Comparison of ENCODE assay signal across 9 mouse cellular contexts in genomic region chr1:120340419-120341171, GRCm38 (mm10). TPM values are rescaled to one million over a fixed set of nuclear protein-coding genes. Genes with fewer than 3 reads are reported as not detected.
DNase-seq lines count a peak whose midpoint lies in the region; ATAC-seq and TF ChIP-seq lines count a peak whose summit lies in the region.
"Had no signal": no experiment of that assay in that cellular context is flagged by ENCODE, and none has a peak within 500 bp of the region (broad histone marks: within the 10 kb centered on the region; RNA-seq: fewer than 3 reads in every experiment).

Gene C1ql2, plus strand, starts transcription at chr1:120340582.

- H3K27me3 ChIP-seq in heart, embryonic 10.5 days (ENCODE audit: insufficient read depth, poor library complexity, severe bottlenecking): peaks cover 100% of the 10 kb centered on the region
- peaks cover 90% of the 10 kb centered on the region for H3K27me3 ChIP-seq in forebrain, embryonic 13.5 days
- H3K27me3 ChIP-seq in neural tube, embryonic 11.5 days (ENCODE audit: control insufficient read depth, insufficient read depth, low read length): peaks cover 63% of the 10 kb centered on the region

- WGBS in heart, embryonic 10.5 days: 1% methylated on average over 73 of the region's 73 CpGs
- under 1% methylated on average over 71 of the region's 73 CpGs for WGBS in forebrain, embryonic 13.5 days
- under 1% methylated on average over 72 of the region's 73 CpGs for WGBS in neural tube, embryonic 11.5 days

- H3K27ac ChIP-seq in heart, embryonic 10.5 days: no peak within 1 kb of the TSS
- no peak within 1 kb of the TSS for H3K27ac ChIP-seq in ES-E14 (ENCODE audit: insufficient read depth, low read depth, low read length, poor library complexity, severe bottlenecking)
- no peak within 1 kb of the TSS for H3K27ac ChIP-seq in forebrain, embryonic 13.5 days
- no peak within 1 kb of the TSS for H3K27ac ChIP-seq in neural tube, embryonic 11.5 days (ENCODE audit: low read depth, low read length)

- DNase-seq in heart, embryonic 10.5 days (ENCODE audit: low spot score): no peak
- DNase-seq in heart, adult 9 months (ENCODE audit: low spot score in 2 of 2): no peak
- DNase-seq in ES-E14 (ENCODE audit: low read depth, low spot score): no peak
- DNase-seq in layer of hippocampus, postnatal 14 days (ENCODE audit: low spot score in 2 of 2): peak; percentile 69 to 81
- peak; percentile 47 for DNase-seq in neural tube, embryonic 11.5 days (ENCODE audit: low spot score)
- no peak for DNase-seq in yolk sac, embryonic 10.5 days (ENCODE audit: low spot score)

- peak; percentile 86 for ATAC-seq in forebrain, embryonic 13.5 days
- peak; percentile 32; the same call in 1 of the 2 replicates for ATAC-seq in neural tube, embryonic 11.5 days (ENCODE audit: insufficient read depth, low FRiP score, low TSS enrichment)
- no peak for ATAC-seq in megakaryocyte-erythroid progenitor cell, adult 5-6 weeks (replicated peaks; ENCODE audit: low FRiP score, low TSS enrichment, poor library complexity, severe bottlenecking)

- peaks cover 28% of the 10 kb centered on the region for H3K4me1 ChIP-seq in heart, embryonic 10.5 days
- H3K4me1 ChIP-seq in ES-E14 (ENCODE audit: control insufficient read depth in 2 of 2, insufficient read depth in 2 of 2, low read length in 2 of 2, poor library complexity in 1 of 2): no peaks in the 10 kb centered on the region
- peaks cover 33% of the 10 kb centered on the region for H3K4me1 ChIP-seq in forebrain, embryonic 13.5 days
- H3K4me1 ChIP-seq in neural tube, embryonic 11.5 days (ENCODE audit: control insufficient read depth, insufficient read depth, low read length): peaks cover 8% of the 10 kb centered on the region; the same call in 1 of the 2 replicates

- in situ Hi-C loops in ES-E14 (cut with MboI; ENCODE audit: low sequenced_read_pairs in 2 of 2, unreplicated experiment in 2 of 2): loop anchor here in 1 of 2 experiments (5.0 kb wide), 1 partner anchor 257 kb away; no protein-coding TSS in a partner anchor

- peak within 1 kb of the TSS; percentile 72 for H3K4me2 ChIP-seq in forebrain, embryonic 13.5 days
- peak within 1 kb of the TSS; percentile 49 for H3K4me2 ChIP-seq in neural tube, embryonic 11.5 days (ENCODE audit: low read depth)

- peak within 1 kb of the TSS; percentile 53 for H3K4me3 ChIP-seq in heart, embryonic 10.5 days
- H3K4me3 ChIP-seq in ES-E14 (ENCODE audit: insufficient read depth in 1 of 2, low read depth in 1 of 2, low read length in 2 of 2, poor library complexity in 1 of 2, severe bottlenecking in 1 of 2): peak within 1 kb of the TSS; percentile 63 to 67
- peak within 1 kb of the TSS; percentile 42 for H3K4me3 ChIP-seq in forebrain, embryonic 13.5 days
- peak within 1 kb of the TSS; percentile 29 for H3K4me3 ChIP-seq in neural tube, embryonic 11.5 days (ENCODE audit: low read depth, low read length)
- H3K4me3 ChIP-seq: erythroblast, embryonic 14.5 days had no signal

- no peaks in the 10 kb centered on the region for H3K36me3 ChIP-seq in heart, embryonic 10.5 days
- H3K36me3 ChIP-seq in ES-E14 (ENCODE audit: control insufficient read depth, insufficient read depth, low read length, poor library complexity, severe bottlenecking): no peaks in the 10 kb centered on the region
- H3K36me3 ChIP-seq in forebrain, embryonic 13.5 days (ENCODE audit: poor library complexity, severe bottlenecking): no peaks in the 10 kb centered on the region
- no peaks in the 10 kb centered on the region for H3K36me3 ChIP-seq in neural tube, embryonic 11.5 days (ENCODE audit: control insufficient read depth, insufficient read depth, low read length)

- peak within 1 kb of the TSS; percentile 29; the same call in 1 of the 2 replicates for H3K9ac ChIP-seq in ES-E14 (ENCODE audit: insufficient read depth, low read depth, low read length, poor library complexity, severe bottlenecking)
- H3K9ac ChIP-seq in forebrain, embryonic 13.5 days: peak within 1 kb of the TSS; percentile 43
- H3K9ac ChIP-seq in neural tube, embryonic 11.5 days (ENCODE audit: low read length): no peak within 1 kb of the TSS

- no peaks in the 10 kb centered on the region for H3K9me3 ChIP-seq in heart, embryonic 10.5 days
- no peaks in the 10 kb centered on the region for H3K9me3 ChIP-seq in ES-E14 (ENCODE audit: control insufficient read depth, insufficient read depth, low read depth, low read length)
- no peaks in the 10 kb centered on the region for H3K9me3 ChIP-seq in forebrain, embryonic 13.5 days (replicated peaks)
- no peaks in the 10 kb centered on the region for H3K9me3 ChIP-seq in neural tube, embryonic 11.5 days (ENCODE audit: control insufficient read depth, low read length)

TF ChIP-seq in ES-E14, 5 proteins besides CTCF, POLR2A, EP300 and RAD21:
- no peak for TF ChIP-seq MAFK (IDR thresholded peaks at IDR 0.05; ENCODE audit: insufficient read depth, low read depth, low read length)
- TF ChIP-seq ZNF384 (IDR thresholded peaks at IDR 0.05; ENCODE audit: low read depth, low read length): no peak
- TF ChIP-seq ZC3H11A (IDR thresholded peaks at IDR 0.05; ENCODE audit: borderline replicate concordance, low read depth, low read length): no peak
- TF ChIP-seq HCFC1 (IDR thresholded peaks at IDR 0.05; ENCODE audit: borderline replicate concordance, insufficient read depth, low read length): no peak
- TF ChIP-seq CHD2 (IDR thresholded peaks at IDR 0.05; ENCODE audit: low read depth, low read length): no peak

RNA-seq across cellular contexts. Expression of gene C1ql2, which starts in this region (rescaled TPM):
- polyA plus RNA-seq in heart, embryonic 10.5 days (2016; fragmentation: Nextera tagmentation; extraction: Ambion mirVana): not detected in 2 replicates
- 0.49 TPM in 1 of 2 replicates, not detected in the other for total RNA-seq in ES-E14 (2012; rRNA removed)
- 0.18 and 0.25 TPM in 2 replicates for polyA plus RNA-seq in forebrain, embryonic 13.5 days (2015; fragmentation: Nextera tagmentation; extraction: Ambion mirVana)
- 10 to 100 TPM; 40.5 to 41.8 TPM for total RNA-seq in layer of hippocampus, postnatal 14 days (2021)
- 0.15 TPM in 1 of 2 replicates, not detected in the other for polyA plus RNA-seq in neural tube, embryonic 11.5 days (2014; fragmentation: Nextera tagmentation; extraction: Ambion mirVana)
- not detected in 2 replicates for total RNA-seq in megakaryocyte-erythroid progenitor cell, adult 5-6 weeks (2014; fragmentation: Nextera tagmentation)
- not detected in 2 replicates for total RNA-seq in megakaryocyte-erythroid progenitor cell, adult 5-6 weeks (2017)
- polyA plus RNA-seq: erythroblast, embryonic 14.5 days had no signal

Comparison
In these comparisons a context has a peak if more than half of its experiments do, and no peak if none do; other contexts are left out.
1. RNA of gene C1ql2 (total RNA-seq): 40.5 to 41.8 TPM in layer of hippocampus, postnatal 14 days; 0.49 TPM in ES-E14 and not detected in megakaryocyte-erythroid progenitor cell, adult 5-6 weeks; every median in the first group is over 10 times any median in the second.
2. Peak in ATAC-seq, H3K4me3 ChIP-seq, H3K9ac ChIP-seq and H3K4me2 ChIP-seq in forebrain, embryonic 13.5 days; RNA of the gene not detected or under 1 TPM.
3. Peak in DNase-seq, ATAC-seq, H3K4me3 ChIP-seq and H3K4me2 ChIP-seq in neural tube, embryonic 11.5 days; RNA of the gene not detected or under 1 TPM.
4. DNase-seq: peak in layer of hippocampus, postnatal 14 days (2 of 2); none in heart, embryonic 10.5 days (single experiment), heart, adult 9 months (0 of 2), ES-E14 (single experiment) and yolk sac, embryonic 10.5 days (single experiment).
5. Peak in every context shown above with its lines, with median percentiles within 50 percentile points of each other: H3K4me3 ChIP-seq.